ENCODE assay signal across 8 mouse cellular contexts in the genomic region with DNA sequence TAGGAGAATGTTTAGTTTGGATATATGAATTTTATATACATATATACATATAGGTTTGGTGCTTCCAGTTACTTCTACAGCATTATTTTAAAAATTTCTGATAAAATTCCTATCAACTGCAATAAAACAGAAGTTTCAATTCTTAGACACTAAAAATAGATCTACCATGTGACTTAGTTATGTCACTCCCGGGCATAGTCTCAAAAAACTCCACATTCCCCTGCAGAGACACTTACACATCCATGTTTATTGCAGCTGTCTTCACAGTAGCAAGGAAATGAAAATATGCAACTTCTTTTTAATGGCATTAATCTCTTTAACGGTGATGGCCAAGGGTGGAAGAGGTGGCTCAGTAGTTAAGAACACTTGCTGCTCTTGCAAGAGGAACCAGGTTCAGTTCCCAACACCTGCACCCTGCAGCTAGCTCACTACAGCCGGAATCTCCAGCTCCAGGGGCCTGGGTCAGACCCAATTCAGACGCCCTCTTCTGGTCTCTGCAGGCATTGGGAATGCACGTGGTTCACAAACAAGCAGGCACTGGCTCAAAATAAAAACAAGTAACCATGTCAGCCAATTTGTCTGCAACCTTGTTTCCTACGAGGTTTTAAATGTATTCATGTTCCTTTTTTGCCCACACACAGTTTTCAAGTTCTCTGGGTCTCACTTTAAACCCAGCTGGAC.
A peak's percentile ranks its signal among the peaks of the same experiment; 100 is the strongest.
DNase-seq lines count a peak whose midpoint lies in the region.

No protein-coding gene starts in this region.

- peak; percentile 32 for DNase-seq in adrenal gland, postnatal 14 days
- DNase-seq in adrenal gland, adult 18-20 months (ENCODE audit: low spot score in 2 of 2) = no peak
- peak; percentile 5 for DNase-seq in layer of hippocampus, adult 11-12 months (ENCODE audit: low spot score)
- DNase-seq in layer of hippocampus, adult 9-10 months (ENCODE audit: low spot score) = no peak
- peak; percentile 43 for DNase-seq in embryo, embryonic 11 days
- peak; percentile 11 for DNase-seq in lung, postnatal 36 days
- DNase-seq in frontal cortex, postnatal 14 days (ENCODE audit: low spot score in 2 of 2) = no peak
- DNase-seq in urinary bladder, adult 18-20 months (ENCODE audit: low spot score in 2 of 2) = no peak

Comparison
In these comparisons a context has a peak if more than half of its experiments do, and no peak if none do; other contexts are left out.
1. DNase-seq: peak in adrenal gland, postnatal 14 days (single experiment), layer of hippocampus, adult 11-12 months (single experiment), embryo, embryonic 11 days (single experiment) and lung, postnatal 36 days (single experiment); none in adrenal gland, adult 18-20 months (0 of 2), layer of hippocampus, adult 9-10 months (single experiment), frontal cortex, postnatal 14 days (0 of 2) and urinary bladder, adult 18-20 months (0 of 2).